ENCODE assay signal across 22 mouse cellular contexts in genomic region chr2:169982925-169983324, GRCm38 (mm10).
DNase-seq lines count a peak whose midpoint lies in the region; ATAC-seq and TF ChIP-seq lines count a peak whose summit lies in the region.
"Had no signal": no experiment of that assay in that cellular context is flagged by ENCODE, and none has a peak within 500 bp of the region (broad histone marks: within the 10 kb centered on the region; RNA-seq: fewer than 3 reads in every experiment).

No protein-coding gene starts in this region.

- no peaks in the 10 kb centered on the region for H3K4me1 ChIP-seq in forebrain, postnatal 0 days (ENCODE audit: insufficient read depth)
- H3K4me1 ChIP-seq in forebrain, embryonic 12.5 days, result peaks cover 4% of the 10 kb centered on the region; the same call in 1 of the 2 replicates
- H3K4me1 ChIP-seq: embryonic facial prominence, embryonic 12.5 days had no signal

- WGBS in forebrain, postnatal 0 days, result 56% methylated on average over 10 of the region's 10 CpGs
- WGBS in forebrain, embryonic 12.5 days, result 93% methylated on average over 10 of the region's 10 CpGs

- no peak for TF ChIP-seq CTCF in forebrain, postnatal 0 days (IDR thresholded peaks at IDR 0.05; ENCODE audit: low read depth)

- no peaks in the 10 kb centered on the region for H3K9me3 ChIP-seq in forebrain, postnatal 0 days (ENCODE audit: low read length)
- no peaks in the 10 kb centered on the region for H3K9me3 ChIP-seq in forebrain, embryonic 12.5 days
- H3K9me3 ChIP-seq: embryonic facial prominence, embryonic 12.5 days; hindbrain, embryonic 13.5 days had no signal

- H3K9ac ChIP-seq in forebrain, postnatal 0 days, result no peak overlapping the region
- no peak overlapping the region for H3K9ac ChIP-seq in forebrain, embryonic 12.5 days
- H3K9ac ChIP-seq: embryonic facial prominence, embryonic 12.5 days; heart, embryonic 13.5 days; hindbrain, embryonic 13.5 days had no signal

- no peak overlapping the region for H3K27ac ChIP-seq in forebrain, postnatal 0 days (ENCODE audit: low read depth, low read length)
- no peak overlapping the region for H3K27ac ChIP-seq in forebrain, embryonic 12.5 days
- H3K27ac ChIP-seq: embryonic facial prominence, embryonic 12.5 days; gastrocnemius, adult 2 months; heart, embryonic 13.5 days; hindbrain, embryonic 13.5 days had no signal

- H3K4me2 ChIP-seq in forebrain, postnatal 0 days (ENCODE audit: low read depth), result no peak overlapping the region
- H3K4me2 ChIP-seq in forebrain, embryonic 12.5 days, result no peak overlapping the region
- H3K4me2 ChIP-seq: embryonic facial prominence, embryonic 12.5 days; heart, embryonic 13.5 days; hindbrain, embryonic 13.5 days had no signal

- H3K36me3 ChIP-seq in forebrain, postnatal 0 days (ENCODE audit: insufficient read depth), result no peaks in the 10 kb centered on the region
- no peaks in the 10 kb centered on the region for H3K36me3 ChIP-seq in forebrain, embryonic 12.5 days (replicated peaks)
- H3K36me3 ChIP-seq: embryonic facial prominence, embryonic 12.5 days; G1E; heart, embryonic 13.5 days; hindbrain, embryonic 13.5 days had no signal

- H3K4me3 ChIP-seq in forebrain, postnatal 0 days (ENCODE audit: low read depth, low read length), result no peak overlapping the region
- no peak overlapping the region for H3K4me3 ChIP-seq in forebrain, embryonic 12.5 days (replicated peaks)
- H3K4me3 ChIP-seq: embryonic facial prominence, embryonic 12.5 days; gastrocnemius, adult 2 months; heart, embryonic 13.5 days; hindbrain, embryonic 13.5 days had no signal

- peak; percentile 73 for ATAC-seq in forebrain, postnatal 0 days
- no peak for ATAC-seq in forebrain, embryonic 12.5 days (ENCODE audit: low FRiP score)
- ATAC-seq: CD4-positive, CD25-positive, alpha-beta regulatory T cell, adult 4 months had no signal

- peak; percentile 76 to 91 for DNase-seq in cerebellum, postnatal 10 days
- DNase-seq in cerebellum, adult 9-11 months, result no peak
- peak; percentile 70 for DNase-seq in forebrain, postnatal 0 days
- peak; percentile 39 to 53 for DNase-seq in layer of hippocampus, postnatal 10 days (ENCODE audit: low spot score in 2 of 2)
- DNase-seq in layer of hippocampus, adult 18-20 months (ENCODE audit: low spot score in 2 of 2), result no peak
- peak; percentile 39 to 45 for DNase-seq in right cerebral cortex, postnatal 10 days (ENCODE audit: low spot score in 2 of 2)
- DNase-seq in right cerebral cortex, postnatal 36 days (ENCODE audit: low spot score in 2 of 2), result no peak
- DNase-seq: adrenal gland, adult 8-10 months; adrenal gland, postnatal 36 days; B cell, adult 2 months; cerebellum, adult 11-12 months; gastrocnemius, adult 2 months; gastrocnemius, postnatal 25 days; heart, adult 11 months; heart, postnatal 36 days; kidney, adult 11 months had no signal

- no peaks in the 10 kb centered on the region for H3K27me3 ChIP-seq in forebrain, postnatal 0 days (ENCODE audit: insufficient read depth, low read length)
- H3K27me3 ChIP-seq in forebrain, embryonic 12.5 days, result no peaks in the 10 kb centered on the region
- H3K27me3 ChIP-seq: embryonic facial prominence, embryonic 12.5 days; heart, embryonic 13.5 days; hindbrain, embryonic 13.5 days had no signal

Comparison
In these comparisons a context has a peak if more than half of its experiments do, and no peak if none do; other contexts are left out.
1. DNase-seq: peak in cerebellum, postnatal 10 days (2 of 2), forebrain, postnatal 0 days (single experiment), layer of hippocampus, postnatal 10 days (2 of 2) and right cerebral cortex, postnatal 10 days (2 of 2); none in cerebellum, adult 9-11 months (single experiment), layer of hippocampus, adult 18-20 months (0 of 2) and right cerebral cortex, postnatal 36 days (0 of 2).